Mouse (Mus musculus): ENCODE results near the gene Polr2b.

Polr2b gene

GRCm38 (mm10) chr5:77366313-77366712 lies 56.4 kb downstream of the Polr2b start:
- DNase-seq, result no peak

- no peak for DNase-seq
These were observed 57.2 kb downstream of the Polr2b start for GRCm38 (mm10) chr5:77367145-77367544.

DNA sequence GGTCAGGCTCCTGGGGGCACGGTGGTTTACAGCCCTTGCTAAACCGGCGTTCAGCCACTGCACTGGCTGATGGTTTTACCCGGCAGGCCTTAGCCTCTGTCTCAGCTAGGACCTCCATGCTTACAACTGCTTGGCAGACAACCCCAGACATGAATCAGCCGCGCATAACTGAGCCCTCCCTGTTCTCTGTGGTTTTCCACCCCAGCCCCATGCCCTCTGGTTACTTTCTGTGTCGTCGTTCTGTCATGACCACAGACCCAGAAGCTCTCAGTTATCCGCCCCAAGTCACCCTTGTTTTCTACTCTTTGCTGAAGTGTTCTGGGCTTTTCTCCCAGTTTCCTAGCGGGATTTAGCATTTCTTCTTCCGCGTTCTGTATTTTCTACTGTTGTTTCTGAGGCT lies 57.7 kb downstream of the Polr2b start:
- DNase-seq, result no peak

- DNase-seq, result no peak
These were observed 58.2 kb downstream of the Polr2b start for GRCm38 (mm10) chr5:77368194-77368593.

DNA sequence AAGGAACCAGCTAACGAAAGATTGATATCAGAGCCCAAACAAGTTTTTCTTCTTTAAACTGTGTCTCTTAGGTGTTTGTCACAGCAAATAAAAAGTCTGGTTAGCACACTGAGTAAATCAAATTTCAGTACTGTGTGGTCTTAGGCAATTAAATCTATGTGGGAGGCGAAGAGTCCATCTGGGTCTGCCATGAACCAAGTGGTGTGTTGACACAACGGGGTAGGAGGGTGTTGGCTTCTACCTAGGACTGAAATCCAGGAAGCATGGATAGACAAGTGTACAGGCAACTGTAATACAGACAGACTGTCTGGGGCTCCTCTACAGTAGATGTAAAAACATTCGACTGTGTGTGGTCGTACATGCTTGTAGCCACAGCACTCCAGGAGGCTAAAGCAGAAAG lies 59.4 kb downstream of the Polr2b start:
- no peak for DNase-seq

GRCm38 (mm10) chr5:77370378-77370892 lies 60.5 kb downstream of the Polr2b start:
- DNase-seq, result no peak

- no peak for DNase-seq
These were observed 62.3 kb downstream of the Polr2b start for GRCm38 (mm10) chr5:77372242-77372641.

DNA sequence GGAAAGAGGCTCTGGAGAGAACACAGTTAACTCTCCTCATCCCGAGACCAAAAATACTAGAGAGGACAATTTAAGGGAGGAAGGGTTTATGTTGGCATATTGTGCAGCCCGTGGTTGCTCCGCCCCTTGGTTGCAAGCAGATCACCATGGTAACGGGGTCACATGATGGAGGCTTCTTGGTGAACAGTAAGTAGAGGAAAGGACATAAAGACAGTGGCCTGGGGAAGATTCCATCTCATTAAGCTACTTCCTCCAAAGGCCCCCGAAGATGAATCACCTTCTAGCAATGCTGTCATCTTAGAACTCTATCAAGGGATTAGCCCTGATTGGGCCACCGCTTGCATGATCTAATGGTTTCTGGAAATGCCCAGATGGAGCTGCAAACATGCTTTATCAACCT lies 62.8 kb downstream of the Polr2b start:
- DNase-seq, result no peak

DNA sequence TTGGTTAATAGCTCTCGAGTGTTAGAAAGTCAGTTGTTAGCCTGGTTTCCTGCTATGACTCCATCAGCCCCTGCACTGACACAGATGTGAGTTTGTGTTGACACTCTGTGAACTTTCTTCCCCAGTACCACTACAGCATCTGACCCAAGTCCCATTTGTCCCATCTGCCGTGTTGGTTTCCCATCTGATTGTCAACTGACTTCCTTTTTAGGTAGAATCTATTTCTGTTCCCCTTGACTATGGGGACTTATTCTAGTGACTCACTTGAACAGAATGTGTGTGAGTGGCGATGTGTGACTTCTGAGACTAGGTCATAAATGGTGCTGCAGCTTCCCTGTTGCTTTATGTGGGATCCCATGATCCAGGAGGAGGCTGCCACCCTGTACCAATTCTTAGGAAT lies 65.0 kb downstream of the Polr2b start:
- no peak for DNase-seq

GRCm38 (mm10) chr5:77375546-77375945 lies 65.6 kb downstream of the Polr2b start:
- DNase-seq, result no peak

DNA sequence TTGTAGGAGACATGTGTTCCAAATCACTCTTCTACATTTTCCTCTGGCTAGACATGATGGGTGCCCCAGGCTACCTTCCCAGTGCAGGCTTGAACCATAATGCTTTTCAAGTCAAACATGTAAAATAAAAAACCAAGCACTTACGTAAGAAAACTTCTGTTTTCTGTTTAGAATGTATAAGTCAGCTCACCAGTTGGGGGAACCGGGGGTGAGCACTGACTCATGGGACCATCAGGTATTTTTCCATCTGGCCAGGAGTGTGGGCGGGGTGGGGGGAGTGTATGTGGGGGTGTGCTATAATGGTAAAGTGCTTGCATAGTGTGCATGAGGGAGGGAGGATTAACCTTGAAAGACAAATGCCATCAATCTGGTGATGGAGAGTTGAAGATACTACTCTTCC lies 68.1 kb downstream of the Polr2b start:
- DNase-seq, result no peak

DNA sequence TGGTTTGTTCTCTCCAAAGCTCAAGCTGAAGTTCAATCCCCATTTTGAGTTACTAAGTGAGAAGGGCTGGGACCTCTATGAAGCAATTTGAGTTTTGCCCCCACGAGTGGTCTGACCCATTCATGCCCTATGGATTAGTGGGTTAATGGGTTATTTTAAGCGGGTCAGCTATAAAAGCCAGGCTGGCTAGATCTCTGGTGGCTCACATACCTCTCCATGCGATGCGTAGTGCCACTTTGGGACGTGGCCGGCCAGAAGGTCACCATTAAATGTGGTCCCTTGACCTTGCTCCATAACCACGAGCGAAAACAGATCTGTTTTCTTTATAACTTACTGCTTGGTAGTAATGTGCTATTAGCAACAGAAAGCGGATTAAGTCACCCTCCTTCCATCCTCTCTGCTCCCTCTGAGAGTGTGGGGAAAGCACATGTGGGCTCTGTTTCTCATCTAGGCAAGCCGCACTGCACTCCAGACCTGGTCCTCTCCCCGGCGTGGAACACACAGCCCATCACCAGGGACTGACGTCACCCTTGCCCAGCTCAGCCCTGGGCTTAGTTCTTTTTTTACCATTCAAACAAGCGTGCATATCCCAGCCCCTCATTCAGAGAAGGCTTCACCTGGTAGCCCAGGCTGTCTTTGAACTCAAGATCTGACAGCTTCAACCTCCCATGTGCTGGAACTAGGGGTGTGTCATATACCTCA lies 69.6 kb downstream of the Polr2b start:
- DNase-seq, result no peak

GRCm38 (mm10) chr5:77380321-77380901 lies 70.5 kb downstream of the Polr2b start:
- DNase-seq, result no peak

- no peak for DNase-seq
These were observed 71.3 kb downstream of the Polr2b start for GRCm38 (mm10) chr5:77381283-77381682.

GRCm38 (mm10) chr5:77381686-77382085 lies 71.7 kb downstream of the Polr2b start:
- DNase-seq, result no peak

GRCm38 (mm10) chr5:77383799-77384554 lies 74.0 kb downstream of the Polr2b start:
- DNase-seq, result no peak

DNA sequence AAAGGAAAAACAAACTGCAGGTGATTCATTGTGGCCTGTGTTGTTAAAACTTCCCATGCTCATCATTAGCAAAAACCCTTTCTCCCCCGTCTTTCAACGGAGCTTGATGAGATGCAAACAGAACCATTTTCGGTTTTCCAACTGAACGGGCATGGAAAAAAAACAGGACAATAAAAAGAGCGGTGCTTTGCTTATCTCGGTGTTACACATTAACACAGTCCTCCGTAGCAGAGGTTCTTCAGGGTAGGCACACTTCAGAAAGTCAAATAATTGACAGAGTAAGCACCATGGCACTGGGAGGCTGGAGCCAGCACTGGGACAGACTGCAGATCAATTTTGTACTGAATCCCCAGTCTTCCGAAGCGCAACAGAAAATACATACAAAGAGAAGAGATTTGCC lies 74.8 kb downstream of the Polr2b start:
- DNase-seq, result no peak

DNA sequence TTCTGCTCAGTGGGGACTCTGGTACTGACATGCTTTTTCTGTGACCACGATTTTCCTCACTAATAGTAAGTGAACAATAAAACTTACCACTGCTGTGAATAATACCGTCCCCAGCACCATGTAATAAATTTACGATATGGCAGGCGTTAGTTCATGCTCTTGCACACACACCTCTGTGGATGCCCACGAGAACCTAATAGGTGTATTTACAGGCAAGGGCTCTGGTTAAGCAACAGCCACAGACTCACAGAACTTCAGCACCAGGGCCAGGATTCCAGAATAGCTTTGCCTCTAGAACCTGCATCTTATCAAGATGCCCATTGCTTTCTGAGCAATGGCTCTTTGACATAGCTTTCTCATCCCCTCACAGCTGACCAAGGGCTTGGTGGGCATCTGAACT lies 75.3 kb downstream of the Polr2b start:
- DNase-seq, result no peak

DNA sequence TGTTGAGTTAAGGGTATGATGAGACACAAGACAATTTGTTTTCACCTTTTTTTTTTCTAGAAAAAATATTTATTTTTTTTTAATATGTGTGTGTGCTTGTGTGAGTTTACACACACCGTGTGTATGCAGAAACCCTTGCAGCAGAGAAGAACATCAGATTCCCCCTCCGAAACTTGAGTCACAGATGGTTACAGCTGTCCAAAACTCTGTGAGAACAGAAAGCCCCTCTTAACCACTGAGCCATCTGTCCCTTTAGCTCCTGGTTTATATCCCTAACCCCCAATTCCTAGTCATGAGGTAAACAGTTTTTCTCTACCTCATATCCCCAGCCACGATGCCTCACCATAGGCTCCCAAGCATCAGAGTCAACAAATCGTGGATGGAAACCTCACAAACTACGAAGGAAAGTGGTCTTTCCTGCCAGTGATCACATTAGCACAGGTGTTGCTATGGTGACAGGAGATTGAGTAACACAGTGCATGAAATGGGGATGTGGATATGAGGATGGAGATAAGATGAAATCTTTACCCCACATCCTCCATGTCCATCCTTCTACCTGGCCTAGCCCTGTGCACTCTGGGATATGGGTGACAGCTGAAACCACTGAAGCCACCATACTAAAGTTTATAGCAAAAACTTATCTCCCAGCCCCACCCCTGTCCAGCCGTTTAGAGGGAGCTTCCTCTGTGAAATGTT lies 76.1 kb downstream of the Polr2b start:
- DNase-seq, result no peak

- no peak for DNase-seq
These were observed 76.9 kb downstream of the Polr2b start for GRCm38 (mm10) chr5:77386596-77387413.

GRCm38 (mm10) chr5:77387414-77387704 lies 77.4 kb downstream of the Polr2b start:
- no peak for DNase-seq

- DNase-seq, result no peak
These were observed 78.4 kb downstream of the Polr2b start for GRCm38 (mm10) chr5:77388359-77388758.

GRCm38 (mm10) chr5:77390272-77390671 lies 80.3 kb downstream of the Polr2b start:
- no peak for DNase-seq

Data from lung, postnatal 14 days (tissue).